Mouse (Mus musculus) fat pad, adult 2 months (tissue): ENCODE data around the gene Lsm12.

Experiments used
- DNase-seq: peaks from one replicate; pipeline ENCODE4 v3.0.0-alpha.2; 2011; ENCODE audit warnings: low read depth, low spot score; ENCODE audit errors: extremely low read depth

The Lsm12 gene

DNA sequence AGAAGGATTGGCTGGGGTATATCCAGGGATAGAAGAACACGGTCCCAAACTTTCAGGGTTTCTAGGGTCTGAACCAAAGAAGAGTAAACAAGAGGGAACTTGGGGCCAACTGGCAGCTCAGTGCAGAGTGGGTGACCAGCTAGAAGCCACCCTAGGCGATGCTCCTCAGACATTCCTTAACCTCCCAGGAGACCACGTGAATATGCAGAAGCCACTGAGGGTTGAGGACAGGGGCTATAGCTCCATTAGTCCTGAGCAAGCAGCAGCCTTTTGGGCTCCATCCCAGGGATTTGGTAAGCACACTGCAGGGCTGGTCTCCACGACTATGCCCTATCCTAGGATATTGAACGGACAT is 31.8 kb upstream of the Lsm12 start:
- DNase-seq, result no peak

DNA sequence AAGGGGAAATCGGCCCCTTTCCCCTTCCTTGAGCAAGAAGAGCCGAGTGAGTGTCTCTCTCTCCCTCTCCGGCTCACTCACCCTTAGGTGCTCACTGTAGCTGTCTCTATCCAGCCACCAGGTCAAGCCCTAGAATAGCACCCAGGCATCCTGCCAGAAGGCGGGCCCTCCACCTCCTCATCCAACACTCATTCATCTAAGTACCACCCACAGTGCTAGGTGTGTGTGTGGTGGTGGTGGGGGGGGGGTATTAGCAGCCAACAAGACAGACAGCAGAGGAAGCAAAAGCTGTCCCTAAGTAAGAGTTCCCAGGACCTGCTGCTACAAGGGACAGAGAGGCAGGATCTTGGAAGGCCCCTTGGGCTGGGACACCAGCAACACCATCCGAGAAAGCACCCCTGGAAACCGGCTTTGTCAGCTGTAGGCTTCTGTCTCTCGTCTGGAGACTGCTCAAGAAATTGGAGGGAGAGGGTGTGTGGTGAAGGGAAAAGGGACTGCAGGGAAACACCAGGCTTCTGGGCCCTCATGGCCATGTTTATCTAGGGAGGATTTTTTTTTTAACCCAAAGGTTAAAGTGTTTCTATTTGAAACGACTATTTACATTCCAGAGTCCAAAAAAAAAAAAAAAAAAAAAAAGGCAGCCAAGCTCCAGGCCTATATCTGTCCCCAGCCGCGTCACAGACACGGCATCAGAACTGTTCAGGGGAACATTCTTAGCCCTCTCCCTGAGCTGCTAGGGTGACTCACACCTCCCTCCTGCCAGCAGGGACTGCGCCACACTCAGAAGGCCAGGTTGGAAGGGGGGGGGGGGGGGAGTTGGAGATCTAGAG is 31.2 kb upstream of the Lsm12 start:
- no peak for DNase-seq

DNA sequence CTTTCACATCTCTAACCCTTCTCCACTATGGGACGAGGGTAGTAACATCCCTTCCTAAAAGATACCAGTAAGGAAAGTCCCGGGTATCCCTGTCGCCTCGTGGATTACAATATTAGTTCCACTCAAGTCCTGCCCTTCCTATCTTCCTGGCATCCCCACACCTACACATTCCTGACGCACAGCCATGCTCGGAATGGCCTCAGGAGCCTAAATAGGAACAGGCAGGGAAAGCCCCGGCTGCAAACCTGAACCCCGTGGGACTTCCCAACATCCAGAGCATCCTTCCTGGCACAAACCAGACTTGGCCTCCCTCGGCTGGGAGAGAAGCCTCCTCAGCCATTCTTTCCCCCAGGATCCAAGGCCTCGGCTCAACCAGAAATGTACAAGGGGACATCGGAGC is 30.4 kb upstream of the Lsm12 start:
- no peak for DNase-seq

DNA sequence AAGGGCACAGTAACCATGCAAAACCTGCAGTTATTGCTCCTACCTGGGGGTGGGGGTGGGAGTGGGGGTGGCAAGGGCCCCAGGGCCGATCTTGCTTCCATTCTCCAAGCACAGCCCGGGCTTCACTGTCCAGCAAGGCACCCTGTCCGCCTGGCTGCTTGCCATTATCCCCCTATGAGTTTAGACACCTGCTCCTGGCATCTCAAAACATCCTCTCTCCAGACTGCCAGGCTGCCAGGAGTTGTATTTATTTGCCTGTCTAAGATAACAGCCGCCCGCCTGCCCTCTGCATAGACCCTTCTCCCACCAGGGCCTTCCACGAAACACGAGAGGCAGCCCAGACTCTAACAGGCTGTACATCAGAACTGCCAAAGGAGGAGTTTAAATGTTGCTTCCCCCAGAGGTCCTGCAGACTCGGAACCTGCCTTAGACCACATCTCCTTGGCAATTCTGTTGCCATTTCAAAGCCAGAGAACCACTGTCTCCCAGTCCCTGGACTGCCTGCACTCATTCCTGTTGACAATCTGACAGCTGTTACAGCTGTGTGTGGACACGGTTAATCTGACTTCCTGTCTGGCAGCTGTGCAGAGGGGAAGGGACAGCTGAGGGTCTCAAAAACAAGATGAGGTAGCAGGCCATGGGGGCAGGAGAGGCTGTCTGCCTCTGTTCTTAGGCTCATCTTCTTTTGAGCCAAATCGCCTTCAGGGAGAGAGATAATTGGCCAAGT is 29.5 kb upstream of the Lsm12 start:
- DNase-seq, result no peak

DNA sequence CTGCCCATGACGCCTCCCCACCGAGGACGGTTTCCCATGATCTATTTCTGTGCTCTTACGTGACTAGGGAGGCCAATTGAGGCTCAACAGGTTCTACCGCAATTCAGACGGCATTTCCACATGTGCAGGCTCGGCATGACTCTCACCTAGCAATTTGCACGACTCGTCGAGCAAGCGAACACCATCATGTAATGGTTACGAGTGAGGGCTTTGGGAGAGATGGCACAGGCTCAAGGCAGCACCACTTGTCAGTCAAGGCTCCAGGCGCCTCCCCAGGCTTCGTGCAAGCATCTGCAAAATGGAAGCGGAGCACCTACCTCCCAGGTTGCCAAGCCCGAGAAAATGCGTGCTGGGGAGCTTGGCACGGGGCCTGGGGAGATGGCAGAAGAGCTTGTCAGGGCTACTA is 26.8 kb upstream of the Lsm12 start:
- peak; percentile 72 for DNase-seq

DNA sequence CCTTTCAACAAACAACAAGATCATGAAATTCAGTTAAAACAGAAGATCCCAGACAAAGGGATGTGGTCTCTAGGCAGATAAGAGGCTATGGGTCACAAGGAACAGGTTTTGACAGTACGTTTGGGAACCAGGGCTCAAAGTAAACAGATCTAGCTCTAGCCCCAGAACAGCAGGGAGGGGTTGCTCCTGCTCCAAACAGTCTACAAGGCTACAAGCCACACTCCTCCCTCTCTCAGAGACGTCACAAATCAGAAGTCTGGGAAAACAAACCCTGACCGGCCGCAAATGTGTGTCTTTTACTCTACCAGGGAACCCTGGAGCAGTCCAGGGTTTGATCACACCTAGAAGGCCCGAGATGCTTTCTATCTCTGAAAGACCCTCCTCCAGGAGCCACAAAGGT is 25.9 kb upstream of the Lsm12 start:
- DNase-seq, result no peak

DNA sequence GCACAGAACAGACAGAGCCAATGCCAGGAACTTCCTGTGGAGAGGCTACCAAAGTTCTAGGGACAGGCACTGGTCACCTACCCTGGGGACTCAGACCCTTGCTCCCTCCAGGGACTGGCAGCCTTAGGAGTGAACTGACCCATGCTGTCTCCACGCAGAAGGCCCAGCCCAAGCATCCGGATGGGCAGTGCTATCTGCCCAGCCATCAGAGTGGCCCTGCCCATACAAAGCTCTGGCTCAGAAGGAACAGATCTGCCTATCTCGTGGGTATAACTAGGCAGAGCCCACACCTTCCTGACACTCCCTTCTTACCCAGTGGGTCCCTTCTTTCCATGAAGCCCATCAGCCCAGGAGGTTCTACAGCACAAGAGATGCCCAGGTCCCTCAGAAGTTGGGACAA is 25.1 kb upstream of the Lsm12 start:
- no peak for DNase-seq

DNA sequence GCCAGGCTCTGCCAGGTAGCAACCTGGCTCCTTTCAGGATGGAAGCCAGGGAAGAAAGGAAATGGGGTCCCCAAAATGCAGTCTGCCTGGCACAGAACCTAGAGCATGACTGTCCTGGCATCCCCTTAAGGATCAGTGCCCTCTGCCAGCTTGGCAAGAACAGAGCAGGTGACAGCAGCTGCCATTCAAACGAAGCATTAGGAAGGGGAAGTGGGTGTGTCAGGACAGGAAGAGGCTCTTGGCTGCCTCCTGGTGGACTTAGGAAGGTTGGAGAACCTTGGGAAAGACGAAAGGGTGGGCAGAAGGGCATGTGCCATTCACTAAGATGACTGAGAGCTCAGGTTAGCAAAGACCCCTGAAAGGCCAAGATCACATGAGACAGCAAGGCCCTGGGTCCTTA is 24.6 kb upstream of the Lsm12 start:
- DNase-seq, result no peak

DNA sequence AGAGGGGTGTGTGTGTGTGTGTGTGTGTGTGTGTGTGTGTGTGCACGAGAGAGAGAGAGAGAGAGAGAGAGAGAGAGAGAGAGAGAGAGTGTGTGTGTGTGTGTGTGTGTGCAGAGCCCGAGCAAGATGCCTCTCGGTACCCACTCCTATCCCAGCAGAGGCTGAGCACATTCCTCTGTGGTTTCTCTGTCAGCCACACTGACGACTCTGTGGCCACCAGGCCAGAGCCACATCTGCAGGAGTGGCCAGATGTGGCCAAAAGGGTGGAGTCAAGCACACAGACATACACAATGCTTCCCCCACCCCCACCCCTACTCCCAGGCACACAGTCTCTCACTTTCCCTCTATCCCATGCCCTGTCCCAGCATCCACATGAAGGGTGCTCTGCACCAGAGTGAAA is 23.8 kb upstream of the Lsm12 start:
- no peak for DNase-seq

DNA sequence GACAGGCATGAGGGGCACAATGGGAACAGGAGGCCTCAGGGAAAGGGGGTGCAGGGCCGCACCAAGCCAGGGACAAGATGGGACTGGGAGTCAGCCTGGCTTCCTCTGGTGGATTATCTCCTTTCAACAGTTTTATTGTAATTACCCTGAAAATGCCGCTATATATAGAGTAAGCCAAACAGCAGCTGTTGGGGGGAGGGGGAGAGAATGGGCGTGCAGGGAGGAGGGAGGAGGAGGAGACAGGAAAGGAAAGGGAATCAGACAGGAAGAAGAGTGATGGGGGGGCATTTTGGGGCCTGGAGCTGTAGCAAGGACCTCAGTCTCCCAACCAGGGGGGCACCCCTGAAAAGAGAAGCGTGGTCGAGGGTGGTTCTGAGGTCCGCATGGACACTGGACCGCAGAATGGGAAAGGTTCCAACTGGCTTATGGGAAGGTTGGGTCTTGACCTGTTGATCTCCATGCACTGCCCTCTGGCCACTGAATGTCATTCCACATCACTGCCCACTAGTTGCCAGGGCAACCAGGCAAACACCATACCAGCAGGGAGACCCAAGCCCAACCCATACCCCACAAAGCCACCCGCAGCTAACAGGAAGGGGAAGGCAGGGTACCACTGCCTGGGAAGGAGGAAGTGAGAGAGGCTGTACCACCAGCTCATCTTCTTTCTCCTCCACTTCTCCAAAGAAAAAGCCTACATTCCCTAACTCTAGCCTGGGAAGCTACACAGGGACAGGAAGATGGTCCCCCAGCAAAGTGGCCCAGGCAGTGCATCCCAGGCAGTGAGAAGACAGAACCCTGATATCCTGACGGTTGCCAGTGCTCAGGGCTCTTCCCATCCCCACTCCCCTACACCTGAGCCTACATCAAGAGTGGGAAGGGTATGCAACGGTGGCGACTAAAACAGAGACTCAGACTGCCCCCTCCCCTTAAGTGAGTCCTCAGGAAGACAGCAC is 23.0 kb upstream of the Lsm12 start:
- DNase-seq, result no peak

DNA sequence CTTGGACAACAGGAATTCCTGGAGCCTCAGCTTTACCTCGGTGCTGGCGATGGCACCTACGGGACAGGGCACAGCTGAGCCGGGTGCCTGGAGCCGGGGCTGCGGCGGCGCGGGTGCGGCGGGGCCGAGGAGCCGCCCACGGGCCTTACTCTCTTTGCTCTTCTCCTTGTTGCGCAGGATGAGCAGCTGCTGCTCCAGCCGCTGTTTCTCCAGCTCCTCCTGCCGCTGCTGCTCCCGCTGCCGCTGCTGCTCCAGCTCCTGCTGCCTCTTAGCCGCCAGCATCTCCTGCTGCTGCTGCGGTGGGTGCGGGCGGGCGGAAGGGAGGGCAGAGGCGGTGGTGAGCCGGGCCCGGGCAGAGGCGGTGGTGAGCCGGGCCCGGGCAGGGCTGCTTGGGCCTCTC is 21.4 kb upstream of the Lsm12 start:
- DNase-seq, result no peak

DNA sequence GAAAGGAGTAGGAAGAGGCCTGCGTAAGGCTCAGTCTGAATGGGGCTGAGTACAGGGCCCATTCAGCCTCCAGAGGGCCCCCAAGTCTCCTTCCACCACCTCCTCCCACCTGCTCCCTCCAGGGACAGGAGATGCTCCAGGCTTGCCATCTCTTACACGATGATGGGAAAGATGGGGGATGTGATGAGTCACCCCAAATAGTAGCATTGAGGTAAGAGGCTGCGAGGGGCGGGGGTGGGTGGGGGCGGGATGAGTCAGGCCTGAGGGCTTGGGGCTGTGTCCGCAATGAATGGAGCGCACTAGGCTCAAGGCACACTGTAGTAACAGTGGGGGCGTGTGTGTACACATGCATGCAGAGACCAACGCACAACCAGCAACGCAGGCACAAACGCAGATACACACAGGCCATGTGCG is 16.3 kb upstream of the Lsm12 start:
- DNase-seq, result no peak

DNA sequence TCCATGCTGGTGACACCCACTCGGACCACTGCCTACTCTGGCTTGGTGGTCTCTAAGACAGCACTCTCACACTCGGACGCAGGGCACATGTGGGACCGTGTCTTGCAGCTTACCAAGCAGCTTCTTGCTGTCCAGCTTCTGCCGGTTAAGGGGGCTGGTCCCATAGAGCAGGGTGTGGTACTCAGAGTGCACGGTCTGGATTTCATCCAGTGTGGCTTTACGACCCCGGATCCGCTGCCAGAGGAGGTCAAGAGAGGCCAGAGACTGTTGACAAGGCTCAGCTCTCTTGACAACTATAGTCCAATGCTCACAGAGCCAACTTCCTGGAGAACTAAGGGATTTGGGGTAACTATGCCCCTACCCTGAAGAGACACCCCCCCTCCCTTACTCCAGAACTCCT is 14.8 kb upstream of the Lsm12 start:
- no peak for DNase-seq

DNA sequence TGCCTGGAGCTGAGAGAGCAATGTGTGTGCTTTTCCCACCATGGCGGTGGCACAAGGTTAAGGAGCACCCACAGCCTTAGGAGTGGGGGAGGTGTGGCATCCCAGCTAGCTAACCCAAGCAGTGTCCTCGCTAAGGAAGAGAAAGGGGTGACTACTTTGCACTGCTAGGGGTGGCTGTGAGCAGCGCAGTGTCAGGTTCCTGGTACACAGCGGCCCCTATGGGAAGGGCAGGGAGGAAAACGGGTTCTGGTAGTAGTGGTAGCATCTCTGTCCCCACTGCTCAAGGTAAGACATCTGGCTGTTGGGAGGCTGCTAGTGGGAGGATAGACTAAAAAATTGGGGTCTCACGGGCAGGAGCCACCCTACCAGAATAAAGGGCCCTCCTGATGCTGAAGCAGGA is 13.1 kb upstream of the Lsm12 start:
- no peak for DNase-seq

DNA sequence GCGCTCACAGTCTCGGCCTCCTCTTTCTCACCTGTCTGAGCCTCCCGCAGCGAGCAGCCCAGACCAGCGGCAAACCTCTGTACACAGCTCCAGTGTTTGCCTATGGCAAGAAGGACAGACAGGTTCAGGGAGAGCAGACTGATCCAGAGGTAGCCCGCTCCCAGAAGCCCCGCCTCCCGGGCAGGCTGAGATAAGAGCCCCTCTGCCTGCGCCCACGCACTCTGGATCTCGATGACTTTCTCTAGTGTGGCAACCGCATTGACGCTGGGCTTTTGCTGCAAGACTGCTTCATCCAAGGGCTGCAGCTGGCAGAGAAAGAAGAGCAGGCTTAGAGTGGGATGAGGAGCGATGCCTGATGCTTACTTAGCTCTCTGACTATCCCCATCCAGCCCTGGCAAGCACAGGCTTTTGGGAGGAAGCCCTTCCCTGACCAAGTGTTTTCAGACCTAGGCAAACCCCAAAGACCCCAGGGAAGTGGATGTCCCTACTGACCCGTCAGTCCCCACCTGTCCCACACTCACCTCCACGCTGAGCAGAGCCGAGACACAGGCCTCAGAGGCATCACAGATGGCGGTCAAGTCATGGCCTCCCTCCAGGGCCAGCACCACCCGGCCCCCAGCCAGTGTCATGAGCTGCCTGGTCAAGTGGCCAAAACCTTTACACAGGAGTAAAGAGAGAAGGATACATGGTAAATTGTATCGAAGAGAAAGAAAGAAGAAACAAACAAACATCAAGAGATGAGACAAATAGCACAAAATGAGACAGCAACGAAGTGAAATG is 11.1 kb upstream of the Lsm12 start:
- DNase-seq, result no peak

DNA sequence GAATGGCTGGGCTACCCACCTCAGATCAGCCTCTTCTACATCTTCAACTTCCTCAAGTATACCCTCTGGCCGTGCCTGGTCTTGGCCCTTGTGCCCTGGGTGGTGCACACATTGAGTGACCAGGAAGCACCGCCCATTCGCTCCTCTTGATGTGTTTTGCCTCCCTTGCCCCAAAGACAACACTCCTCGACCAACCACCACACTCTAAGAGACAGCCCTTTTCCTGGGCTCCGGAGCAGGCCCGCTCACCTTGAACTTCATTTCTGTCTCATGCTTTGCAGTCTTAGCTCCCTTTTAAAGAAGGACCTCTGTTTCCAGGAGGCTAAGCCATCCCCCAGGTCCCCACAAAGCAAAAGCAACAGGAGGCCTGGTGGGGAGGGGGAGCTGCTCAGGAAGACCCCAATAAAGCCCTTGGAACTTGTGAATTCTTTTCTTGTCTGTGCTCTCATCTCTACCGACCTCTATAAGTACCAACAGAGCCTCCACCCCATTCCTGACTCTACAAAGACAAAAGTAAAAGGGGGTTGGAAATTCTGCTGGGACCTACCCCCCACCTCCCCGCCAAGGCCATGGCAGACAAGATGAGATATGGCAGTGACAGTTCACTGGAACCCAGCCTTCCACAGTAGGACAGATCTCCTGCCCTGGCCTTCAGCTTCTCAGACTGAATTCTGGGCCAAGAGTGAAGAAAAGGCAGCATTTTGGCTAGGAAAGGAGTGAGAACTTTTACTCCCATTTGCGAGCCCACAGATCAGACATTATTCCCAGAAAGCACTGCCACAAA is 8.8 kb upstream of the Lsm12 start:
- no peak for DNase-seq

DNA sequence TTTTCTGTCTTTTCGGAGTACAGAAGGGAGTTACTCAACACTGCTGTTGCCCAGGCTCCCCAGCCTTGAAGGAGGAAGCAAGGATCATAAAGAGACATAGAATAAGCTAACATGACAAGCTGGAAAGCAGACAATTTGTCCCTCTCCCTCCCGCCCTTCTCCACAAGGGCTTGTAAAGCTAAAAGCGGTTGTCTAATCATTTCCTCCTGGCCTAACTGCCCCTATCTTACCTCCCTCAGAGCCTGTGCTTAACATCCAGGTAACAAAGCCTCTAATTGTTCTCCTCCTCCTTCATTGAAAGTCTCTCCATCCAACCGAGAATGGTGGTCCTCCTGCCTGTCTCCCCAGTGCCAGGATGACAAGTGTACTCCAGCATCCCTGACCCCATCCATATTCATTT is 5.8 kb upstream of the Lsm12 start:
- no peak for DNase-seq

DNA sequence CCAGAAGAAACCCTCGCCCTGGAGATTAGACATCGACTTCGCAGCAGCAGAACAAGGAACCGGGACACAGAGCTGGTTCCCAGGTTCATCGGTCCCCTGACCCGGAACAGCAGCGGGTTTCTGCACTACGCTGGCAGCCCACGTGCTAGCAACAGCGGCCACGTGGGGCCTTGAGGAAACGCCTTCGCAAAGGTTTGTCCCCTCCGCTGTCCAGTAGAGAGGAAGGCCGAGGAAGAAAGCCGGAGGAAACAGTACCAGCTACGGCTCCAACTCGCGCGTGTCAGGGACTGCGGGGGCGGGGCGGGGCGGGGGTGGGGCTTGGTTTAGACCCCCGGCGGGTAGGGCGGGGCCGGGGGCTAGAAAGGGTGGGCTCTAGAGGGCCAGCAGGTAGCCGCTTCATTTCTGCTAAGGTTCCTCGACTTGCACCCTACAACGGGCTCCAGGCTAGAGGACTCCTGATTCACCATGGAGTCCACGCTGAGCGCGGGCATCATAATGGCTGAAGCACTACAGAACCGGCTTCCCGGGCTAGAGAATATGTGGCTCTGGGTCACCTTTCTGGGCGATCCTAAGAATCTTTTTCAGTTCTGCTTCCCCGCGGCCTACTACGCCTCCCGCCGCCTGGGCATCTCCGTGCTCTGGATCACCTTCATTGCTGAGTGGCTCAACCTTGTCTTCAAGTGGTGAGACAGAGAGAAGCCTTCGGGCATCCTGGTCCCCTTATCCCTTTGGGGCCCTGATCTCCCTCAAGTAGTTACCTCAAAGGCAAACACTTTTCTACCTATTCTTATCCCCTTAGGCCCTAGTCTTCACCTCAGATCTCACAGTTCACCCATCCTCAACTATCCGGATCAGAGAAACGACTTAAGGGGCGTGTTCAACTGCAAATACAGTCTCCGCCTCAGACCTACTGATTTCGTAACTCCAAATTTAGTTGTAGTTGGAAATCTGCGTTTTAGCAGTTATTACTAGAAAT is 4.7 kb upstream of the Lsm12 start, which contains the start of gene G6pc3:
Gene G6pc3, plus strand, starts transcription at position 160 of the 976 bp plus-strand sequence.
- no peak for DNase-seq

DNA sequence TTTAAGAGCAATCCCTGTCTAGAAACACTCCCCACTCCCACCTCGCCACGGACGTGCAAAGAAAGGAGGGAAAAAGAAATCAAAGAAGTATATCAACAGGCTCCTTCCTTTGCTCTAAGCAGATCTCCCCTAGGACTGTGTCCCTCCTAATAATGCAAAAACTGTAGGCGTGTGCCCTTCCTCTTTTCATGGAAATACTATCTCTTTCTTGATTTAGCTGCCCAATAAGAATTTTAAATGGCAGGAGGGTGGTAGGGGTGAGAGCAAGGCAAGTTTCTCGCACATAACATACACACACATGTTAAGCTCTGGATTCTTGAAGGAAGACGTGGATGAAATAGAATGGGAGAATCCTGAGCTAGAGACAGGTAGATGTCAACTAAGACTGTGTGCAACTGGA is 3.9 kb upstream of the Lsm12 start:
- DNase-seq, result no peak
